Mouse (Mus musculus) heart, postnatal 0 days (tissue): ENCODE data around the gene Lcn12. TPM values are rescaled to one million over a fixed set of nuclear protein-coding genes. Genes with fewer than 3 reads are reported as not detected.

Source experiments
- ATAC-seq: fragments of 200-750 bp; cut with Nextera tagmentation; 2 replicates; pipeline ENCODE4 v1.8.0; 2017; ENCODE audit warnings: low read depth, moderate number of reproducible peaks, moderate library complexity; ENCODE audit not compliant: insufficient read depth
- DNase-seq: peaks from one replicate; pipeline ENCODE4 v3.0.0-alpha.2; 2016; ENCODE audit warnings: low spot score
- H3K27ac ChIP-seq: fragments of 300-500 bp; sonication (generic); 2 replicates; pipeline ENCODE4 v1.5.1; 2014; ENCODE audit warnings: low read depth, mild to moderate bottlenecking
- H3K27me3 ChIP-seq: fragments of 300-500 bp; sonication (generic); 2 replicates; pipeline ENCODE4 v1.6.1; 2014; ENCODE audit warnings: low read length, mixed read lengths; ENCODE audit not compliant: control insufficient read depth, insufficient read depth
- H3K36me3 ChIP-seq: fragments of 300-500 bp; sonication (generic); replicated peaks from 2 replicates; pipeline ENCODE4 v1.6.1; 2014; ENCODE audit warnings: low read length, mixed read lengths; ENCODE audit not compliant: control insufficient read depth, insufficient read depth
- H3K4me1 ChIP-seq: fragments of 300-500 bp; sonication (generic); 2 replicates; pipeline ENCODE4 v1.6.1; 2014; ENCODE audit warnings: antibody characterized with exemption; ENCODE audit not compliant: control insufficient read depth, insufficient read depth
- H3K4me2 ChIP-seq: fragments of 300-500 bp; sonication (generic); 2 replicates; pipeline ENCODE4 v1.6.1; 2014; ENCODE audit warnings: low read depth, mild to moderate bottlenecking, low read length, moderate library complexity
- H3K4me3 ChIP-seq: fragments of 300-500 bp; sonication (generic); 2 replicates; pipeline ENCODE4 v1.5.1; 2014; ENCODE audit warnings: low read depth, low read length
- H3K9ac ChIP-seq: fragments of 300-500 bp; sonication (generic); replicated peaks from 2 replicates; pipeline ENCODE4 v1.6.1; 2014; ENCODE audit warnings: low read depth, low read length, mixed read lengths
- H3K9me3 ChIP-seq: fragments of 300-500 bp; sonication (generic); replicated peaks from 2 replicates; pipeline ENCODE4 v1.6.1; 2016; ENCODE audit warnings: low read length; ENCODE audit not compliant: control insufficient read depth
- CTCF ChIP-seq: IDR thresholded peaks from 2 replicates; pipeline ENCODE4 v1.5.1; 2016; ENCODE audit warnings: antibody characterized with exemption, control low read depth, low read depth
- EP300 ChIP-seq: IDR thresholded peaks from 2 replicates; pipeline ENCODE4 v1.6.1; 2016; ENCODE audit warnings: antibody characterized with exemption, low read depth
- WGBS: fragments of 180-500 bp; shearing (Covaris S2); extraction: QIAGEN DNeasy Blood & Tissue Kit; methylation state at CpG from one replicate; pipeline ENCODE4 v1.1.7; 2014; 5-methylcytosine and 5-hydroxymethylcytosine counted together
- polyA plus RNA-seq: library from polyadenylated mRNA; unstranded; fragments of >200 nt; fragmentation: Nextera tagmentation; extraction: Ambion mirVana; gene quantifications from 2 replicates; pipeline ENCODE4 v1.2.1, GENCODE M21; 2015
- total RNA-seq: library from RNA; depleted of rRNA; stranded (reverse); fragments of >200 nt; gene quantifications from 2 replicates; pipeline ENCODE4 v1.2.3, GENCODE M21; 2014; ENCODE audit warnings: low replicate concordance

Lcn12 gene
- total and polyA plus RNA-seq, 2 experiments from 2014 or later: not detected

DNA sequence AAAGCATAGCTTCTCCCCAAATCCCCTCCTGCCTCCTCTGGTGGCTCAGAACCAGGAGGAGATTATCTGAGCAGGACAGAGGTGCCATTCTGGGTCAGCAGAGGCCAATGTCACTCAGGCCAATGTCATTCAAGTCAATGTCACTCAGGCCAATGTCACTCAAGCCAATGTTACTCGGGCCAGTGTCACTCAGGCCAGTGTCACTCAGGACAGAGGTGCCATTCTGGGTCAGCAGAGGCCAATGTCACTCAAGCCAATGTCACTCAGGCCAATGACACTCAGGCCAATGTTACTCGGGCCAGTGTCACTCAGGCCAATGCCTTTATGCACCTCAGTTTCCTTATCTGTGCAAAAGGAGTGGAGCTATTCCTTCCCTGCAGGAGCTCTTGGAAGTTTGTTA lies 21.2 kb downstream of the Lcn12 start:
- no peaks in the 10 kb centered on the region for H3K36me3 ChIP-seq
- no peaks in the 10 kb centered on the region for H3K27me3 ChIP-seq
- no peak overlapping the region for H3K27ac ChIP-seq
- H3K4me3 ChIP-seq: no peak overlapping the region
- no peak for ATAC-seq
- DNase-seq: no peak
- 63% methylated on average over 2 of the region's 2 CpGs for WGBS
- no peaks in the 10 kb centered on the region for H3K9me3 ChIP-seq
- no peak overlapping the region for H3K9ac ChIP-seq
- H3K4me2 ChIP-seq: no peak overlapping the region
- H3K4me1 ChIP-seq: peaks cover 23% of the 10 kb centered on the region
- TF ChIP-seq EP300: no peak
- no peak for TF ChIP-seq CTCF

DNA sequence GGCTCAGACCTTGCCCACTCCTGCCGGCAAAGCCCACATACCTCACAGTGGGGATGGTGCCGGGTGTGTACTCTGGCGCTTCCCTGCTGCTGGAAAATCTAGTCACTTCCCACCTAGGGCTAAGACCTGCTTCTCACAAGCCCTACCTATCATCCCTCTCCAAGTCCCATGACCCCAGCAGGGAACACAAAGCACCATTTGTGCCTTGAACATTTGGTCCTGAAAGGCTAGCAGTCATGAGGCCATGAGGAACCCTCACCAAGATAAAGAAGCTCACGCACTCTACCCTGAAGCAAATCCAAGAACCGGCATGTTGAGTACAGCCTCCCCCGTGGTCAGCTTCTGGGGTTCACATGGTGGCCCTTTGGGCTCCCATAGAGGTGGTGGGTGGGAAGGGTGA lies 23.7 kb downstream of the Lcn12 start, which contains the start of gene Ptgds:
Gene Ptgds (minus strand): TSS at position 78 of the 400 bp plus-strand sequence.
- WGBS: 28% methylated on average over 6 of the region's 6 CpGs
- no peak; the same call in none of the 2 replicates for ATAC-seq
- Histone ChIP-seq H3K4me3 (peak within 1 kb of the TSS; percentile 12), H3K36me3 (no peaks in the 10 kb centered on the region), H3K9me3 (no peaks in the 10 kb centered on the region), H3K9ac (peak within 1 kb of the TSS; percentile 29; the same call in 1 of the 2 replicates), H3K4me1 (peaks cover 33% of the 10 kb centered on the region), H3K27ac (peak within 1 kb of the TSS; percentile 96), H3K4me2 (peak within 1 kb of the TSS; percentile 55), H3K27me3 (no peaks in the 10 kb centered on the region)
- DNase-seq: no peak
- TF ChIP-seq CTCF: no peak
- TF ChIP-seq EP300: peak; percentile 66

DNA sequence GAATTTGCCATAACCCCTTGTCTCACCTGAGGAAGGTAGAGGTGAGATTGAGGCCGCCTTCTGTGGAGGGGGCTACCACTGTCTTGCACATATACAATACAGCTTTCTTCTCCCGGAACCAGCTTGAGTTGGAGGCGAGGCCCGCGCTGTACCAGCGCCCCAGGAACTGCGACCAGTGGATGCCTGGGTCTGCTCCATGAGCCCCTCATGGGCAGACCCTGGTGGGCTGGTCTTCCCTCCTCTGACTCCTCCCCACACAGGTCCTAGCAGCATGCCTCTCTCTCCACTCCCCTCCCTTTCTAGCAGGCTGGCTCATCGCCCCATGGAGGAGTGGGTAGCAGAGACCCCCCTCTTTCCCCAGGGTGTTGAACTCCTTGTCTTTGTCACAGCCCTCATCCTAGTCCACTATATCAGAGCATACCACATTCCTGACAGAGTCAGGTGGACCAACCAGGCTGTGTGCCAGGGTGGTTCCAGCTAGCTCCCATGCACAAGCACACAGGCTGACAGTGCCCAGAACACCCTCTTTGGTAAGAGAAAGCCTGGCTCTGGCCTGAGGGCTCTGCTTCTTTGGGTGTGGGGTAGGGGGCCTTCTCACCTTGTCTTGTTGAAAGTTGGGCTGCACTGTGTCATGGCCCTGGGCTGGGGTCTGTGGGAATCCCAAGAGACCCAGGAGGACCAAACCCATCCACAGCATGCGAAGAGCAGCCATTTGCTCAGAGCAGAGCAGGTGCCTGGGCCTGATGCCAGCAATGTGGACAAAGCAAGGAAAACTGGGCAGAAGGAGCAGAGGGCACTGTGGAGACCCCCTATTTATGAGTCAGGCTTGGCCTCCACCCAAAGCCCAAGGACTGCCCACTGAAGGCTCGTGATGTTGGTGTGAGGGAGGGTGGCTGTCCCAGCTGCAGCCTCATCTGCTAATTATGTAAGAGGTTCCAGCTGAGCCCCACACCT lies 24.5 kb downstream of the Lcn12 start:
- no peaks in the 10 kb centered on the region for H3K27me3 ChIP-seq
- no peaks in the 10 kb centered on the region for H3K9me3 ChIP-seq
- H3K9ac ChIP-seq: peak overlapping the region; percentile 29; the same call in 1 of the 2 replicates
- WGBS: 48% methylated on average over 10 of the region's 10 CpGs
- H3K4me2 ChIP-seq: peak overlapping the region; percentile 55
- H3K4me3 ChIP-seq: peak overlapping the region; percentile 12
- peak; percentile 60 for TF ChIP-seq EP300
- no peak for TF ChIP-seq CTCF
- H3K27ac ChIP-seq: peak overlapping the region; percentile 96
- DNase-seq (peak; percentile 85), ATAC-seq (peak; percentile 92)
- H3K4me1 ChIP-seq: peaks cover 33% of the 10 kb centered on the region
- no peaks in the 10 kb centered on the region for H3K36me3 ChIP-seq

DNA sequence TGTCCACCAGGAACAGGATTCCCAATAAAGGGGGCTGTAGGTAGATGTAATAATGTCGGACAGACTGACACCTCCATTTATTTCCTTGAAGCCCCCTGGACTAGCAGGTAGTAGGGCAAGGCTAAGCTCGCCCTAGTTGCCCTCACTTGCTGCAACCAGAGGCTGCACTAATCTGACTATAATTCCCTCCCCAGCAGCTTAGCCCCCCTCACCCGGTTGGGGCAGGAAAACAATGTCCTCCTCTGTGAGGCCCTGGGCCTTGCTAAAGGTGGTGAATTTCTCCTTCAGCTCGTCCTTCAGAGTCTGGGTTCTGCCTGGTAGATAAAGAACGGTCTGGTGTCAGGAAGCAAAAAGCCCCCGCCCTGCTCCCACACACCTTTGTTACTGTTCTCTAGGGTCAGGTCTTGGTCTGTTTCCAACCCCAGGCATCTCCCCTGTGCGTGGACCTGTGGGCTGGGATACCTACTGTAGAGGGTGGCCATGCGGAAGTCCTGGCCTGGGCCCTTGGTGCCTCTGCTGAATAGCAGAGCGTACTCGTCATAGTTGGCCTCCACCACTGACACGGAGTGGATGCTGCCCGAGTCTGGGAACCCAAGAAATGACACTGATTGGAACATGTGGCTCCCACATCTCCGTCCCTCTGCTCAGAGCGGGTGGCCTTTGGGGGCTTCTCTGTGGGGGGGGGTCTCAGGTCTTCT lies 26.0 kb downstream of the Lcn12 start:
- TF ChIP-seq EP300 (no peak), CTCF (no peak)
- Histone ChIP-seq H3K4me1 (peaks cover 33% of the 10 kb centered on the region), H3K9ac (no peak overlapping the region; the same call in 1 of the 2 replicates), H3K36me3 (no peaks in the 10 kb centered on the region), H3K4me2 (peak overlapping the region; percentile 55), H3K27me3 (no peaks in the 10 kb centered on the region), H3K9me3 (no peaks in the 10 kb centered on the region), H3K27ac (peak overlapping the region; percentile 96), H3K4me3 (no peak overlapping the region)
- WGBS: 49% methylated on average over 14 of the region's 14 CpGs
- ATAC-seq: peak; percentile 34
- DNase-seq: no peak

DNA sequence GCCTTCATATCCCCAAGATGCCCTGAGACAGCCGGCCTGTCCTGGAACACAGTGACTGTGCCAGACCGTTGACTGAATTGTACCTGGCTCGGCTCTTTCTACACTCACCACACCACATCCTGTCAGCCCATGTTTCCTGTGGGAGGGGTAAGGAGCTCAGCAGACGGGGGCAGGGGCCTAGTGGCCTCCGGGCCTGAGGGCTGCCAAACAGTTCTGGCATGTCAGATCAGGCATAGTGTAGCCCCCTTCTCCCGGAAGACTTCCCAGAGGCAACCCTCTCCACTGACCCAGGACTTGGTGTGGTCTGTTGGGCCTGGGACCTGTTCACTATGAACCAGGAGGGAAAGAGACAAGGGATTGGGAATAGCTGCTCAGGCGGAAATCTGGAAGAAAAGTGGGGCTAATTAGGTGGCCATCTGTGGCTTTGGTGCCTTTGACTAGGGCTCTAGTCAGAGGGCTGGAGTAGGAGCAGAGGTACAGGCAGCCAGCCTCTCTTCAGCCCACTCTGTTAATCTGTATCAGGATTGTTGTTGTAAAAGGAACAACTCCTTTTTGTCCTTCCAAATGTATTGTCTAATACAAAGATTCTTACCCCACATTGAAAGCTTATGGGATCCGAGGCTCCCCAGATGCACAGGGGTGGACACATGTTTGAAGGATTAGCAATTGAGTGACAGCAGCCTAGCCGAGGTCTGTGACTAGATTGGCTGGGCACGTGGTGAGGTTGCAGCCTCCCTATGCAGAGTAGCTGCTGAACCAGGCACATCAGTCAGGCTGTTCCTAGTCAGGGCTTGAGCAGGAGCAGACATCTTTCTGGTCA lies 27.7 kb downstream of the Lcn12 start:
- no peak for DNase-seq
- no peaks in the 10 kb centered on the region for H3K36me3 ChIP-seq

More for the DNA sequence above, 27.7 kb downstream of the Lcn12 start:
- H3K4me1 ChIP-seq: peaks cover 41% of the 10 kb centered on the region
- no peak overlapping the region for H3K4me3 ChIP-seq
- no peak for ATAC-seq
- no peak overlapping the region; the same call in 1 of the 2 replicates for H3K4me2 ChIP-seq
- 40% methylated on average over 10 of the region's 10 CpGs for WGBS
- no peaks in the 10 kb centered on the region for H3K27me3 ChIP-seq
- TF ChIP-seq CTCF (no peak), EP300 (no peak)
- no peak overlapping the region; the same call in 1 of the 2 replicates for H3K27ac ChIP-seq
- H3K9ac ChIP-seq: no peak overlapping the region; the same call in 1 of the 2 replicates
- no peaks in the 10 kb centered on the region for H3K9me3 ChIP-seq
